Mouse (Mus musculus) heart, postnatal 0 days (tissue): ENCODE data around the gene Phactr1.

Experiments
- CTCF ChIP-seq: IDR thresholded peaks from 2 replicates; pipeline ENCODE4 v1.5.1; 2016; ENCODE audit warnings: antibody characterized with exemption, control low read depth, low read depth
- EP300 ChIP-seq: IDR thresholded peaks from 2 replicates; pipeline ENCODE4 v1.6.1; 2016; ENCODE audit warnings: antibody characterized with exemption, low read depth

GRCm38 (mm10) chr13:42812762-42813161 lies 132.3 kb downstream of the Phactr1 start:
- TF ChIP-seq CTCF (no peak), EP300 (no peak)
